Mouse (Mus musculus): ENCODE results near the gene Olfr1368. TPM values are rescaled to one million over a fixed set of nuclear protein-coding genes. Genes with fewer than 3 reads are reported as not detected.

Olfr1368 gene
- polyA plus RNA-seq, 1 experiment from 2014 or later: not detected

DNA sequence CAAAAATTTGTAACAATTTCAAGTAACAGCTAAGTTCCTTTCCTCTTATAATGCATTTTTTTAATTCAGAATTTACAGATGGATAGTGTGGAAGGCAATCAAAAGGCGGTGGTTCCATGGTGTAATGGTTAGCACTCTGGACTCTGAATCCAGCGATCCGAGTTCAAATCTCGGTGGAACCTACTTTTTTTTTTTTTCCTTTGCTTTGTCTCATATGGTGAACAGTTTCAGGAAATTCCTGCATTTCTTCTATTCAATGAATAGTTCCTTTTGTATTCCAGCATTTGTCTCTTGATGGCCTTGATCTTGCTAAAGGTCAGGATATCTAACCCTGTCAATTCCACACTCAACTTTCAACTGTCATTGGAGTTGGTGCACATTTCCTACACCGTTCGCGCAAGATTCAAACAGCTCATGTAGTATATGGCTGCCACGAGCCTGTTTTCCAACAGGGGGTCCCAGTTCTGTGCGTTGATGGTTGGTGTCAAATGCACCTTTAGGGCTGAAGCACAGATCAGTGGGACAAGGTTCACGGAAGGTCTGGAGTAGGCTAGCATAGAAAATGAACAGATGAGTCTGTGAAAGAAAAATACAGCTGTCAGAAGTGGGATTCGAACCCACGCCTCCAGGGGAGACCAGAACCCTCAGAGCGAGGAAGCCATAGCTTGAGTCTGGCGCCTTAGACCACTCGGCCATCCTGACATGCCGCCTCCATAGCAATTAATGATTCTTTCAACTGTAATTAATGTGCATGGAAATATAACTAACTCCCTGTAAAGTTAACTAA, 26.8 kb upstream of the Olfr1368 start:
- Histone ChIP-seq H3K27ac (ENCODE audit: low read length) (peak overlapping the region; percentile 51; the same call in 1 of the 2 replicates), H3K9ac (replicated peaks; ENCODE audit: low read depth) (no peak overlapping the region), H3K4me1 (ENCODE audit: insufficient read depth, low read depth, low read length) (0 out of 2 replicates have a peak, but pooled peaks cover 3% of the 10 kb centered on the region), H3K36me3 (ENCODE audit: insufficient read depth, low read length) (no peaks in the 10 kb centered on the region), H3K27me3 (replicated peaks; ENCODE audit: insufficient read depth, low read length) (no peaks in the 10 kb centered on the region), H3K4me2 (replicated peaks; ENCODE audit: low read depth, low read length) (peak overlapping the region; percentile 58), H3K9me3 (ENCODE audit: low read length) (no peaks in the 10 kb centered on the region), H3K4me3 (ENCODE audit: low read depth, low read length) (peak overlapping the region; percentile 19)
- ATAC-seq: peak; percentile 47
- under 1% methylated on average over 16 of the region's 16 CpGs for WGBS
- peak; percentile 59; the same call in 1 of the 2 replicates for TF ChIP-seq EP300 (IDR thresholded peaks at IDR 0.05)
- peak; percentile 30 for TF ChIP-seq CTCF (IDR thresholded peaks at IDR 0.05)
- DNase-seq (ENCODE audit: low spot score): peak; percentile 76

DNA sequence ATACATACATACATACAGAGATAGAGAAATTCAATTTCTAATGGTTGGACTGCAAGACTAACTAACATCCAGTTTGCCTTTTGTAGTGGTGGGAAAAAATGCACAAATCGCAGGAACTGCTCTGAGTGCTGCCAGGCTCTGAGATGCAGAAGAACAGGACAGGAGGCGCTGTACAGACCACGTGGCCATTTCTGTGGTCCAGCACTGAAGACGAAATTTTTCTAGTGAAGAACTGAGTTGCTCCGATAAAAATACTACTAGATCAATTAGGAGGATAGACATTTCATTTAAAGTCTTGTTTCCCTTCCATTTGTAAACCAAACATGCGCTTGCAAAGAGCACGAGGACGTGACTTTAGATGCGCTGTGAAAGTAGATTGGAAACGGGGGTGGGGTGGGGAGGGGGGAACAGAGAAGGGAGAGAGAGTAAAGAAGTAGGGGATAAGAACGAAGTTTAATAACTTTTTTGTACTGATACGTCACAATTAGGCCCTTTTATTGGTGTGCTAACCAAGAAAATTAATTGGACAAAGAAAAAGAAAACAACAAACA, 26.0 kb upstream of the Olfr1368 start:
- peak; percentile 41 for DNase-seq (ENCODE audit: low spot score)
- no peak overlapping the region for H3K27ac ChIP-seq (ENCODE audit: low read length)
- 0 out of 2 replicates have a peak, but pooled peaks cover 3% of the 10 kb centered on the region for H3K4me1 ChIP-seq (ENCODE audit: insufficient read depth, low read depth, low read length)
- H3K4me3 ChIP-seq (ENCODE audit: low read depth, low read length): peak overlapping the region; percentile 33
- no peaks in the 10 kb centered on the region for H3K27me3 ChIP-seq (replicated peaks; ENCODE audit: insufficient read depth, low read length)
- TF ChIP-seq EP300 (IDR thresholded peaks at IDR 0.05) (no peak), CTCF (IDR thresholded peaks at IDR 0.05) (peak; percentile 58)
- no peaks in the 10 kb centered on the region for H3K9me3 ChIP-seq (ENCODE audit: low read length)
- no peak overlapping the region for H3K9ac ChIP-seq (replicated peaks; ENCODE audit: low read depth)
- WGBS: under 1% methylated on average over 12 of the region's 12 CpGs
- peak overlapping the region; percentile 58 for H3K4me2 ChIP-seq (replicated peaks; ENCODE audit: low read depth, low read length)
- H3K36me3 ChIP-seq (ENCODE audit: insufficient read depth, low read length): no peaks in the 10 kb centered on the region
- no peak for ATAC-seq

DNA sequence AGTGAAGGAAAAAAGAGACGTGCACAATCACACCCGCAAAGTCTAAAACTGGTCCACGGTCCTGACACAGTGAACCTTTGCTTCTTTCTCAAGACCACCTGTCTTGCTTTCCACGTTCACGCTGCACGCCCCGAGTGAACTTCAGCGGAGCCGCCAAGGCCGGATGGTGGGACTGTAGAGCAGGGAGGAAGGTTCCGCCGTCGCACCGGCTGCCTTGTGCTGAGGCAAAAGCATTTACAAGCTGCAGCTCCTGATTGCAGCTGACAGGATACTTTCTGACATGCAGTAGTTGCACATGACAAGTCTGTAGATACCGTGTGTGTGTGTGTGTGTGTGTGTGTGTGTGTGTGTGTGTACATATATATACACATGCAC, 25.5 kb upstream of the Olfr1368 start:
- no peak for ATAC-seq
- Histone ChIP-seq H3K9me3 (ENCODE audit: low read length) (no peaks in the 10 kb centered on the region), H3K4me1 (ENCODE audit: insufficient read depth, low read depth, low read length) (0 out of 2 replicates have a peak, but pooled peaks cover 3% of the 10 kb centered on the region), H3K27me3 (replicated peaks; ENCODE audit: insufficient read depth, low read length) (no peaks in the 10 kb centered on the region), H3K4me3 (ENCODE audit: low read depth, low read length) (no peak overlapping the region), H3K36me3 (ENCODE audit: insufficient read depth, low read length) (no peaks in the 10 kb centered on the region), H3K27ac (ENCODE audit: low read length) (no peak overlapping the region), H3K9ac (replicated peaks; ENCODE audit: low read depth) (no peak overlapping the region), H3K4me2 (replicated peaks; ENCODE audit: low read depth, low read length) (peak overlapping the region; percentile 58; the same call in 1 of the 2 replicates)
- 14% methylated on average over 15 of the region's 15 CpGs for WGBS
- TF ChIP-seq EP300 (IDR thresholded peaks at IDR 0.05) (no peak), CTCF (IDR thresholded peaks at IDR 0.05) (no peak)
- DNase-seq (ENCODE audit: low spot score): no peak

DNA sequence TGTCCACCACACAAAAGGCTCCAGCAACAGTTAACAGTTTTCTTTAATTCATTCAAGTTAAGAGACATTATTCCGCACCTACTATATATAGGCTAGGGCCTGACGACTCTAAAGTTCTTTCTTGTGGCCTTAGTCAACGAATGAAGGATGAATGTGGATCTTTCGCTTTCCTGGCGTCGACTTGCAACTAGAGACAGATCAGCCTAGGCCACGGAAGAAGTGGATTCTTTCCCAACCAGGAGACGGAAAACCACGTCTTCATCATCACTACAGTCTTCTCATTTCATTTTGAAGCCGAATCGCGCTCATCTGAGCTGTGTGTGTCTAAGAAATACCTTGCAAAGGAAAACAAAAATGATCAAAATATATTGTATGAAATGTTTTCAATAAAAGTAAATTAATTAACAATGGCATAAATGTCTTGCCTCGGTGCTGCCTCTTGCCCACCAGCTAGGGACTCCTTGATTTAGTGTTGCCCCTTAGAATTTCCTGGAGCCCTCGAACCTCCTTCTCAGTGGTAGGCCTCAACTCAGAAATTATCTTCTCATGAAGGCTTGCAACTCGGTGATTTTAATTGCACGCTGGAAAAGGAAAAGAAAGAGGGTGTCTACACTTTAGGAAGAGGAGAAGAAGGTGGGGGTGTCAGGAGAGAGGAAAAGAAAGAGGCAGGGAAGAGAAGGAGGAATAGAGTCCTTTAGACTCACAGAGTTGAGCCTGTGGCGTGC, 24.9 kb upstream of the Olfr1368 start:
- H3K4me1 ChIP-seq (ENCODE audit: insufficient read depth, low read depth, low read length): 0 out of 2 replicates have a peak, but pooled peaks cover 3% of the 10 kb centered on the region
- DNase-seq (ENCODE audit: low spot score) (no peak), ATAC-seq (no peak)
- H3K27ac ChIP-seq (ENCODE audit: low read length): no peak overlapping the region
- H3K27me3 ChIP-seq (replicated peaks; ENCODE audit: insufficient read depth, low read length): no peaks in the 10 kb centered on the region
- H3K9ac ChIP-seq (replicated peaks; ENCODE audit: low read depth): no peak overlapping the region
- H3K9me3 ChIP-seq (ENCODE audit: low read length): no peaks in the 10 kb centered on the region
- WGBS: 64% methylated on average over 17 of the region's 17 CpGs
- TF ChIP-seq EP300 (IDR thresholded peaks at IDR 0.05): no peak
- no peak for TF ChIP-seq CTCF (IDR thresholded peaks at IDR 0.05)
- H3K4me2 ChIP-seq (replicated peaks; ENCODE audit: low read depth, low read length): peak overlapping the region; percentile 58; the same call in 1 of the 2 replicates
- H3K36me3 ChIP-seq (ENCODE audit: insufficient read depth, low read length): no peaks in the 10 kb centered on the region
- H3K4me3 ChIP-seq (ENCODE audit: low read depth, low read length): no peak overlapping the region

DNA sequence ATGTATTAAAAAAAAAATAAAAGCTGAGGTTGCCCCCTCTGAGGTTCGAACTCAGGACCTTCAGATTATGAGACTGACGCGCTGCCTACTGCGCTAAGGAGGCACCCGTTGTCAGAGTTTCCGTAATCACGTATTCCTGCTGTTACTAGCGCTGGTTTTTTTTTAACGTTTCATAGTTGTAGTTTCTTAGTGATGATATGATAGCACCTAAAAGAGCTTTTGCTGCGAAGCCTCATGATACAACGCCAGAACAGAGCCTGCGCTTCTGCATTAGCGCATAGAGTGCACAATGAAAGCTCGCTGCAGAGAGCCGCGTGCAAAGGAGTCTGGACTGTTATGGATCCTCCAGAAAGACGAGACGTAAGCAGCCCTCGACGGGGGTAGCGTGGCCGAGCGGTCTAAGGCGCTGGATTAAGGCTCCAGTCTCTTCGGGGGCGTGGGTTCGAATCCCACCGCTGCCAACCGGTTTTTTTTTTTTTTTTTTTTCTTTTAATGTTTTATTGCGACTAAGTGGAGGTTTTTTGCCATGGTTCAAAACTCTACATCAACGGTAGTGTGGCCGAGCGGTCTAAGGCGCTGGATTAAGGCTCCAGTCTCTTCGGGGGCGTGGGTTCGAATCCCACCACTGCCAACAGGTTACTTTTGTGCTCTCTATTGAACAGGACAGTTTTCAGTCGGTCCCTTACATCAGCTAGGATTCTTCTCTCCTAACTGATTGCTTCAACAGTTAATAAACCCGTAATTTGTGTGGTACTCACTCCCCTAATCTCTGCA, 24.2 kb upstream of the Olfr1368 start:
- no peaks in the 10 kb centered on the region for H3K36me3 ChIP-seq (ENCODE audit: insufficient read depth, low read length)
- TF ChIP-seq EP300 (IDR thresholded peaks at IDR 0.05) (0 out of 2 replicates have a peak, but pooled peaks have one; percentile 43), CTCF (IDR thresholded peaks at IDR 0.05) (no peak)

More for the DNA sequence above, 24.2 kb upstream of the Olfr1368 start:
- H3K9me3 ChIP-seq (ENCODE audit: low read length): no peaks in the 10 kb centered on the region
- H3K9ac ChIP-seq (replicated peaks; ENCODE audit: low read depth): no peak overlapping the region
- H3K4me3 ChIP-seq (ENCODE audit: low read depth, low read length): peak overlapping the region; percentile 53
- 0 out of 2 replicates have a peak, but pooled peaks cover 3% of the 10 kb centered on the region for H3K4me1 ChIP-seq (ENCODE audit: insufficient read depth, low read depth, low read length)
- DNase-seq (ENCODE audit: low spot score): peak; percentile 83
- H3K27ac ChIP-seq (ENCODE audit: low read length): 0 out of 2 replicates have a peak overlapping the region, but pooled peaks have one; percentile 32
- WGBS: 1% methylated on average over 39 of the region's 39 CpGs
- peak overlapping the region; percentile 79 for H3K4me2 ChIP-seq (replicated peaks; ENCODE audit: low read depth, low read length)
- peak; percentile 73 for ATAC-seq
- no peaks in the 10 kb centered on the region for H3K27me3 ChIP-seq (replicated peaks; ENCODE audit: insufficient read depth, low read length)
